Mouse (Mus musculus) ES-Bruce4 (cell line): ENCODE measurements around the gene Ltbp3. TPM values are rescaled to one million over a fixed set of nuclear protein-coding genes. Genes with fewer than 3 reads are reported as not detected.

Experiments
- H3K27ac ChIP-seq: 2 replicates; pipeline ENCODE4 v1.5.1; 2012; ENCODE audit warnings: low read length, inconsistent platforms; ENCODE audit not compliant: insufficient read depth
- H3K27me3 ChIP-seq: 2 replicates; pipeline ENCODE4 v1.6.1; 2012; ENCODE audit warnings: mild to moderate bottlenecking, low read length, inconsistent platforms; ENCODE audit not compliant: control insufficient read depth, poor library complexity, insufficient read depth, severe bottlenecking
- H3K36me3 ChIP-seq: 2 replicates; pipeline ENCODE4 v1.6.1; 2012; ENCODE audit warnings: inconsistent platforms, mild to moderate bottlenecking, low read length, moderate library complexity; ENCODE audit not compliant: control insufficient read depth, poor library complexity, insufficient read depth, severe bottlenecking
- H3K4me1 ChIP-seq: one replicate; pipeline ENCODE4 v1.8.1; 2011; ENCODE audit warnings: low read length; ENCODE audit not compliant: control insufficient read depth, insufficient read depth
- H3K4me3 ChIP-seq: 2 replicates; pipeline ENCODE4 v1.5.1; 2011; ENCODE audit warnings: low read depth, mild to moderate bottlenecking, low read length
- H3K9ac ChIP-seq: 2 replicates; pipeline ENCODE4 v1.6.1; 2012; ENCODE audit warnings: low read depth, mild to moderate bottlenecking, inconsistent platforms; ENCODE audit not compliant: poor library complexity, severe bottlenecking
- H3K9me3 ChIP-seq: replicated peaks from 2 replicates; pipeline ENCODE4 v1.6.1; 2012; ENCODE audit warnings: mild to moderate bottlenecking, low read length, inconsistent platforms; ENCODE audit not compliant: control insufficient read depth, poor library complexity, insufficient read depth, severe bottlenecking
- CTCF ChIP-seq: IDR thresholded peaks from one replicate; pipeline ENCODE4 v1.8.1; 2011; ENCODE audit warnings: low read depth, low read length
- EP300 ChIP-seq: IDR thresholded peaks from 2 replicates; pipeline ENCODE4 v1.6.1; 2011; ENCODE audit warnings: low read depth, low read length; ENCODE audit not compliant: insufficient read depth
- POLR2A ChIP-seq: IDR thresholded peaks from one replicate; pipeline ENCODE4 v1.8.1; 2011; ENCODE audit warnings: low read length; ENCODE audit not compliant: insufficient read depth
- polyA plus RNA-seq: library from polyadenylated mRNA; stranded (reverse); fragments of >200 nt; gene quantifications from 2 replicates; pipeline ENCODE4 v1.2.4, GENCODE M21; 2011; ENCODE audit warnings: low read depth; ENCODE audit not compliant: missing spikeins, insufficient read depth, insufficient read length

Ltbp3 gene
- 5.9 and 8.2 TPM in 2 replicates for polyA plus RNA-seq

DNA sequence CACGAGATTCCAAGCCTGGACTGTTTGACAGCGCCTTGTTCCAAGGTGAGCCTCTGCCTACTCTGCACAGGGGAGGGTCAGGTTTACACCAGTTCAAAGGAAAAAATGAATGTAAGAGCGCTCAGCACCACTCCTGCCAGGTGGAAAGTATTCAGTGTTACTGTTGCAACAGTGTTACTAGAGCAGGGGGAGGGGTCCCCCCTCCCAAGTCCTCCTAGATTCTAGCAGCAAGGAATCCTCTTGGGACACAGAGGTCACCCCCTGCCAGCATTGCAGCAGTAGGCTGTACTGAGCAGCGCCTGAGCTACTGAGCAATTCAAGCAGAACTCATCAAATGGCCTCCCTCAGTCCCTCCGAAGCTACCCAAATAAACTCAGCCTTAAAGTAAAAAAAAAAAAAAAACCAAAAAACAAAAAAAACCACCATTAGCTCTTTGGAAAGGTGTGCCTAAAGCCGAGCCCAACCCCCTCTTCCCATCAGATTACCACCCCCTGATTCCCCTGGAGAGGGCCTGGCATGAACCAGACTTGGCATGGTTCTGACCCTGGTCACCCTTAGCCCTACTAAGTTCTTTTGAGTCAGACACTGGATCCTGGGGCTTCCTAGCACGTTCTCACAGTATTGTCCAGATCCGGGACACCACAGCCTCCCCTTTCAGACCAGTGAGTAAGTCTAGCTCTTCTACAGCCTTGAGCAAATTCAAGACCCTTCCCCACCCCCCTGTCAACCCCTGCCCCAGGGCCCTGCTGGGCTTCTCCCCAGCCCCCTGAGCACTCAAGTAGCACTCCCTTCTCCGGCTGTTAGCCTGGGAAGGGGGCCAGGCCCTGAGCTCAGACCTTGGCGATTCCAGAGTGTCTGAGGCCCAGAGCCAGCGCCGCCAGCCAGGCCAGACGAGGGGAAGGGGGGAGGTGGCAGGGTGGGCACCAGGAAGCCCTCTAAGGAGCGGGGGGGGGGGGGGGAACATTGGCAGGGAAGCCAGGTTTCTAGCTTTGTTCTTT is at the start of gene Ltbp3:
TSS of gene Ltbp3 (plus strand) at position 585 of the 998 bp plus-strand sequence.
- Histone ChIP-seq H3K9ac (peak within 1 kb of the TSS; percentile 81), H3K27ac (no peak within 1 kb of the TSS), H3K27me3 (no peaks in the 10 kb centered on the region; the same call in 1 of the 2 replicates), H3K9me3 (no peaks in the 10 kb centered on the region), H3K36me3 (no peaks in the 10 kb centered on the region), H3K4me3 (peak within 1 kb of the TSS; percentile 67), H3K4me1 (peaks cover 2% of the 10 kb centered on the region)
- TF ChIP-seq EP300, result no peak
- no peak for TF ChIP-seq CTCF
- no peak for TF ChIP-seq POLR2A

GRCm38 (mm10) chr19:5691601-5692000 is 49.1 kb upstream of the Ltbp3 start:
- no peaks in the 10 kb centered on the region for H3K36me3 ChIP-seq
- no peaks in the 10 kb centered on the region for H3K9me3 ChIP-seq
- H3K27ac ChIP-seq, result no peak overlapping the region
- H3K9ac ChIP-seq, result no peak overlapping the region
- H3K4me1 ChIP-seq, result peaks cover 2% of the 10 kb centered on the region
- TF ChIP-seq POLR2A, result no peak
- no peak for TF ChIP-seq EP300
- TF ChIP-seq CTCF, result no peak
- no peak overlapping the region for H3K4me3 ChIP-seq
- H3K27me3 ChIP-seq, result no peaks in the 10 kb centered on the region

DNA sequence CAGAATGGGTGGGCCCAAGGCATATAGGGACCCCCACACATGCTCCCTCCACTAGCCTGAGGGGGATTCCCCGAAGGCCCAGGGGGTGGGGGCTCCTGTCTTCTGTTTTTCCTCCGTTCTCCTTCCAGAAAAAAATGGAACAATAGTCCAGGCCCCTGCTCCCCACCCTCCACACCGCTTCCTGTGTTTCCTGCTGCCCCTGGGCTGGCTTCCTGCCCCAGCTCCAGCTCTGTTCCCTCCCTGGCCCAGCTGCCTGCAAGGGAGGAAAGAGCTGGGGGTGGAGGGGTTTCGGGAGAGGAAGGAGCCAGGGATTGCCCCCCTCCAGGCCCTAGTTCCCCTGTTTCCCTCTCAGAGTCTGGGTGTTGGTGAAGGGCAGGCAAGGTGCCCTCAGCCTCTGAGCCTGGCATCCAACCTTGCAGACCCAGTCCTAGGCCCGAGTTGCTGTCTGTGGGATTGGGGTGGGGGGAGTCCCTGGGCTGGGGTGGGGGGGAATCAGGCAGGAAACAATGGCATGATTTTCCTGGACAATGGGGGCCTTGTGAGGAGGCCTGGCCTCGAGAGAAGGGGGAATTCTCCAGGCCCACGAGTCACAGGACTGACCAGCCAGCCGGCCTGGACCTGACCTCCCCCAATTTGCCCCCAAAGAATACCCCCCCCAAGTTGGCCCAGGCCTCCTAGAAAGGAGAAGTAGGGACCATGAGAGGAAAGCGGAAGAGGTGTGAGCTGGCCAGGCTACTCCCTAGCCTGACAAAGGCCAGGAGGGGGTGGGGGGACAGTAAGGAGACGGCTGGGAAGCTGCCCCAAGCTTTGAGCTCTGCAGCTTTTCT is 48.4 kb upstream of the Ltbp3 start:
- no peaks in the 10 kb centered on the region for H3K9me3 ChIP-seq
- no peaks in the 10 kb centered on the region for H3K27me3 ChIP-seq
- TF ChIP-seq POLR2A (no peak), EP300 (no peak), CTCF (no peak)
- H3K4me1 ChIP-seq, result peaks cover 2% of the 10 kb centered on the region
- H3K36me3 ChIP-seq, result no peaks in the 10 kb centered on the region
- no peak overlapping the region for H3K4me3 ChIP-seq
- no peak overlapping the region for H3K9ac ChIP-seq
- no peak overlapping the region for H3K27ac ChIP-seq

- Histone ChIP-seq H3K36me3 (no peaks in the 10 kb centered on the region), H3K27ac (no peak overlapping the region), H3K27me3 (no peaks in the 10 kb centered on the region), H3K9ac (no peak overlapping the region), H3K9me3 (no peaks in the 10 kb centered on the region), H3K4me3 (no peak overlapping the region), H3K4me1 (peaks cover 2% of the 10 kb centered on the region)
- TF ChIP-seq POLR2A (no peak), CTCF (no peak), EP300 (no peak)
Observed at GRCm38 (mm10) chr19:5692913-5693396, 47.7 kb upstream of the Ltbp3 start.

DNA sequence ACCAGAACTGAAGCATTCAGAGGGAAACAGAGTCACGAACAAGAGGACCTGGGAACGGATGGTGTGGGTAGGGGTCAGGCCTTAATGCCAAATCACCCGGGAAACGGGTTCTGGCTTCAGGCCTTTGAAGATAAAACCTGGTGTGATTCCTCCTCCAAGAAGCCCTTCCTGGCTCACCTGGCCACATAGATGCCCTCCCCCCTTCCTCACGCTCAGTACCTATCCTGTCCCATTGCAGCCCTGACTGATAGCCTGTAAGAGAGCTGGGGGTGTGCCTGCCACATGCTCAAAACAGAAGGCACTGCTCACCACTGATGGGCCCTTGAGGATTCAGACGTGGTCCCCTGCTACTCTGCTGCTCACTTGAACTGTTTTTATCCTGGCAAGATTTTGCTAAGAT is 46.9 kb upstream of the Ltbp3 start:
- no peak overlapping the region for H3K4me3 ChIP-seq
- H3K9ac ChIP-seq, result no peak overlapping the region
- no peaks in the 10 kb centered on the region for H3K9me3 ChIP-seq
- H3K4me1 ChIP-seq, result peaks cover 2% of the 10 kb centered on the region
- no peak overlapping the region for H3K27ac ChIP-seq
- no peaks in the 10 kb centered on the region for H3K27me3 ChIP-seq
- no peaks in the 10 kb centered on the region for H3K36me3 ChIP-seq
- no peak for TF ChIP-seq POLR2A
- TF ChIP-seq CTCF, result no peak
- no peak for TF ChIP-seq EP300
